Mouse (Mus musculus) Muller cell, postnatal 12 days (primary cell): ENCODE data around the gene Gm10521.
"Not testable (repeated sequence)": the region's sequence is repeated elsewhere in the genome, so short reads cannot be mapped to it uniquely, and the experiment has no call there.

Source experiments
- DNase-seq: peaks from one replicate; pipeline ENCODE4 v3.0.0-alpha.2; 2015; ENCODE audit errors: inconsistent ontology term

Gene Gm10521

GRCm38 (mm10) chr1:171895364-171895763 is at the start of gene Gm10521:
Gene Gm10521 (plus strand): TSS chr1:171895664.
- not testable (repeated sequence) for DNase-seq

GRCm38 (mm10) chr1:171848201-171848600 is 47.3 kb upstream of the Gm10521 start:
- no peak for DNase-seq

GRCm38 (mm10) chr1:171848757-171849156 is 46.7 kb upstream of the Gm10521 start:
- no peak for DNase-seq

GRCm38 (mm10) chr1:171849454-171849853 is 46.0 kb upstream of the Gm10521 start:
- no peak for DNase-seq

- no peak for DNase-seq
Observed at GRCm38 (mm10) chr1:171865467-171865866, 30.0 kb upstream of the Gm10521 start.

GRCm38 (mm10) chr1:171886989-171887388 is 8.5 kb upstream of the Gm10521 start:
- no peak for DNase-seq

GRCm38 (mm10) chr1:171904011-171904410 is 8.5 kb downstream of the Gm10521 start:
- no peak for DNase-seq

- no peak for DNase-seq
Observed at GRCm38 (mm10) chr1:171915638-171916458, 20.4 kb downstream of the Gm10521 start.

- DNase-seq, result no peak
Observed at GRCm38 (mm10) chr1:171917305-171918039, 22.0 kb downstream of the Gm10521 start, which contains the start of gene Slamf6. Gene Slamf6 (plus strand): TSS chr1:171917515.

GRCm38 (mm10) chr1:171918136-171918920 is 22.9 kb downstream of the Gm10521 start:
- no peak for DNase-seq

- DNase-seq, result no peak
Observed at GRCm38 (mm10) chr1:171919193-171919592, 23.7 kb downstream of the Gm10521 start.

GRCm38 (mm10) chr1:171919901-171920510 is 24.5 kb downstream of the Gm10521 start:
- no peak for DNase-seq

GRCm38 (mm10) chr1:171920989-171921621 is 25.6 kb downstream of the Gm10521 start:
- no peak for DNase-seq

GRCm38 (mm10) chr1:171921641-171922040 is 26.2 kb downstream of the Gm10521 start:
- no peak for DNase-seq

GRCm38 (mm10) chr1:171922844-171923243 is 27.4 kb downstream of the Gm10521 start:
- no peak for DNase-seq

- DNase-seq, result peak; percentile 71
Observed at GRCm38 (mm10) chr1:171924900-171925299, 29.4 kb downstream of the Gm10521 start.

GRCm38 (mm10) chr1:171933851-171934250 is 38.4 kb downstream of the Gm10521 start:
- DNase-seq, result no peak

GRCm38 (mm10) chr1:171938952-171939948 is 43.8 kb downstream of the Gm10521 start:
- DNase-seq, result no peak

- DNase-seq, result no peak
Observed at GRCm38 (mm10) chr1:171940626-171941025, 45.2 kb downstream of the Gm10521 start.
